Mouse (Mus musculus) midbrain, embryonic 13.5 days (tissue): Measurements from ENCODE around the gene Hrk. TPM values are rescaled to one million over a fixed set of nuclear protein-coding genes. Genes with fewer than 3 reads are reported as not detected.

ENCODE experiments used
- ATAC-seq: fragments of 200-750 bp; cut with Nextera tagmentation; 2 replicates; pipeline ENCODE4 v1.8.0; 2017; ENCODE audit warnings: mild to moderate bottlenecking, moderate TSS enrichment, moderate library complexity
- H3K27ac ChIP-seq: fragments of 300-500 bp; sonication (generic); 2 replicates; pipeline ENCODE4 v1.5.1; 2015; ENCODE audit warnings: inconsistent platforms, mild to moderate bottlenecking, moderate library complexity
- H3K27me3 ChIP-seq: fragments of 300-500 bp; sonication (generic); 2 replicates; pipeline ENCODE4 v1.6.1; 2015; ENCODE audit warnings: mild to moderate bottlenecking, inconsistent platforms
- H3K36me3 ChIP-seq: fragments of 300-500 bp; sonication (generic); 2 replicates; pipeline ENCODE4 v1.6.1; 2015; ENCODE audit warnings: mild to moderate bottlenecking, inconsistent platforms
- H3K4me1 ChIP-seq: fragments of 300-500 bp; sonication (generic); replicated peaks from 2 replicates; pipeline ENCODE4 v1.6.1; 2015; ENCODE audit warnings: inconsistent platforms
- H3K4me2 ChIP-seq: fragments of 300-500 bp; sonication (generic); replicated peaks from 2 replicates; pipeline ENCODE4 v1.6.1; 2015; ENCODE audit warnings: moderate library complexity, mild to moderate bottlenecking, inconsistent platforms
- H3K4me3 ChIP-seq: fragments of 300-500 bp; sonication (generic); replicated peaks from 2 replicates; pipeline ENCODE4 v1.5.1; 2015; ENCODE audit warnings: mild to moderate bottlenecking, inconsistent platforms
- H3K9ac ChIP-seq: fragments of 300-500 bp; sonication (generic); replicated peaks from 2 replicates; pipeline ENCODE4 v1.6.1; 2015; ENCODE audit warnings: mild to moderate bottlenecking, inconsistent platforms
- H3K9me3 ChIP-seq: fragments of 300-500 bp; sonication (generic); 2 replicates; pipeline ENCODE4 v1.6.1; 2016; ENCODE audit warnings: mild to moderate bottlenecking, inconsistent platforms
- WGBS: fragments of 180-500 bp; shearing (Covaris S2); methylation state at CpG from one replicate; pipeline ENCODE4 v1.1.7; 2015; 5-methylcytosine and 5-hydroxymethylcytosine counted together
- polyA plus RNA-seq: library from polyadenylated mRNA; unstranded; fragments of >200 nt; fragmentation: Nextera tagmentation; extraction: Ambion mirVana; gene quantifications from 2 replicates; pipeline ENCODE4 v1.2.1, GENCODE M21; 2015

Gene Hrk
- polyA plus RNA-seq, 1 experiment from 2014 or later = 0.73 TPM

GRCm38 (mm10) chr5:118167561-118167995, 3.1 kb downstream of the Hrk start:
- H3K9me3 ChIP-seq = no peaks in the 10 kb centered on the region
- peaks cover 81% of the 10 kb centered on the region for H3K27me3 ChIP-seq
- no peaks in the 10 kb centered on the region for H3K36me3 ChIP-seq
- peaks cover 28% of the 10 kb centered on the region for H3K4me1 ChIP-seq
- no peak overlapping the region for H3K4me3 ChIP-seq
- no peak for ATAC-seq
- H3K9ac ChIP-seq = no peak overlapping the region
- WGBS = 59% methylated on average over 8 of the region's 8 CpGs
- H3K27ac ChIP-seq = no peak overlapping the region
- H3K4me2 ChIP-seq = no peak overlapping the region

GRCm38 (mm10) chr5:118169222-118170221, 5.1 kb downstream of the Hrk start:
- peak overlapping the region; percentile 58 for H3K4me3 ChIP-seq
- H3K27ac ChIP-seq = no peak overlapping the region
- H3K4me1 ChIP-seq = peaks cover 34% of the 10 kb centered on the region
- peak overlapping the region; percentile 96 for H3K4me2 ChIP-seq
- H3K9me3 ChIP-seq = no peaks in the 10 kb centered on the region
- ATAC-seq = peak; percentile 69
- H3K27me3 ChIP-seq = peaks cover 91% of the 10 kb centered on the region
- under 1% methylated on average over 107 of the region's 117 CpGs for WGBS
- no peaks in the 10 kb centered on the region for H3K36me3 ChIP-seq
- peak overlapping the region; percentile 63 for H3K9ac ChIP-seq

GRCm38 (mm10) chr5:118170888-118171529, 6.6 kb downstream of the Hrk start:
- no peaks in the 10 kb centered on the region for H3K36me3 ChIP-seq
- 1% methylated on average over 25 of the region's 25 CpGs for WGBS
- peak overlapping the region; percentile 50 for H3K4me2 ChIP-seq
- peak; percentile 51; the same call in 1 of the 2 replicates for ATAC-seq
- H3K9ac ChIP-seq = no peak overlapping the region
- H3K27ac ChIP-seq = no peak overlapping the region
- peaks cover 5% of the 10 kb centered on the region; the same call in 1 of the 2 replicates for H3K9me3 ChIP-seq
- H3K4me1 ChIP-seq = peaks cover 39% of the 10 kb centered on the region
- H3K27me3 ChIP-seq = peaks cover 95% of the 10 kb centered on the region
- H3K4me3 ChIP-seq = peak overlapping the region; percentile 31

- Histone ChIP-seq H3K9me3 (peaks cover 5% of the 10 kb centered on the region; the same call in 1 of the 2 replicates), H3K4me1 (peaks cover 39% of the 10 kb centered on the region), H3K4me3 (peak overlapping the region; percentile 31), H3K36me3 (no peaks in the 10 kb centered on the region), H3K27me3 (peaks cover 89% of the 10 kb centered on the region), H3K27ac (no peak overlapping the region), H3K9ac (peak overlapping the region; percentile 44; the same call in 1 of the 2 replicates), H3K4me2 (peak overlapping the region; percentile 50)
- under 1% methylated on average over 36 of the region's 36 CpGs for WGBS
- no peak for ATAC-seq
Measured at GRCm38 (mm10) chr5:118171665-118172064, 7.2 kb downstream of the Hrk start.

GRCm38 (mm10) chr5:118172078-118172723, 7.8 kb downstream of the Hrk start:
- H3K27me3 ChIP-seq = peaks cover 85% of the 10 kb centered on the region
- whole genome bisulfite sequencing = under 1% methylated on average over 27 of the region's 27 CpGs
- H3K27ac ChIP-seq = no peak overlapping the region
- 0 out of 2 replicates have a peak overlapping the region, but pooled peaks have one; percentile 44 for H3K9ac ChIP-seq
- H3K9me3 ChIP-seq = peaks cover 5% of the 10 kb centered on the region; the same call in 1 of the 2 replicates
- peak overlapping the region; percentile 31 for H3K4me3 ChIP-seq
- H3K4me1 ChIP-seq = peaks cover 39% of the 10 kb centered on the region
- peak overlapping the region; percentile 50 for H3K4me2 ChIP-seq
- no peak for ATAC-seq
- H3K36me3 ChIP-seq = no peaks in the 10 kb centered on the region

GRCm38 (mm10) chr5:118174310-118175009, 10.0 kb downstream of the Hrk start:
- peak overlapping the region; percentile 33 for H3K4me3 ChIP-seq
- 1% methylated on average over 21 of the region's 22 CpGs for WGBS
- H3K4me1 ChIP-seq = peaks cover 32% of the 10 kb centered on the region
- H3K27ac ChIP-seq = no peak overlapping the region
- no peaks in the 10 kb centered on the region for H3K36me3 ChIP-seq
- peaks cover 77% of the 10 kb centered on the region for H3K27me3 ChIP-seq
- peak overlapping the region; percentile 44; the same call in 1 of the 2 replicates for H3K9ac ChIP-seq
- peak overlapping the region; percentile 57 for H3K4me2 ChIP-seq
- peaks cover 5% of the 10 kb centered on the region; the same call in 1 of the 2 replicates for H3K9me3 ChIP-seq
- no peak for ATAC-seq

- H3K4me3 ChIP-seq = no peak overlapping the region; the same call in 1 of the 2 replicates
- H3K27ac ChIP-seq = no peak overlapping the region
- no peak for ATAC-seq
- H3K9me3 ChIP-seq = peaks cover 5% of the 10 kb centered on the region; the same call in 1 of the 2 replicates
- H3K4me2 ChIP-seq = peak overlapping the region; percentile 57
- H3K36me3 ChIP-seq = no peaks in the 10 kb centered on the region
- H3K4me1 ChIP-seq = peaks cover 29% of the 10 kb centered on the region
- peaks cover 75% of the 10 kb centered on the region for H3K27me3 ChIP-seq
- H3K9ac ChIP-seq = no peak overlapping the region
- 30% methylated on average over 2 of the region's 2 CpGs for WGBS
Measured at GRCm38 (mm10) chr5:118175137-118175536, 10.7 kb downstream of the Hrk start.

- H3K27ac ChIP-seq = no peak overlapping the region
- WGBS = 69% methylated on average over 7 of the region's 7 CpGs
Measured at GRCm38 (mm10) chr5:118177640-118178039, 13.2 kb downstream of the Hrk start.

GRCm38 (mm10) chr5:118186903-118187633, 22.6 kb downstream of the Hrk start:
- H3K9ac ChIP-seq = no peak overlapping the region
- peaks cover 31% of the 10 kb centered on the region for H3K4me1 ChIP-seq
- ATAC-seq = peak; percentile 57
- H3K36me3 ChIP-seq = no peaks in the 10 kb centered on the region
- 0 out of 2 replicates have a peak overlapping the region, but pooled peaks have one; percentile 30 for H3K27ac ChIP-seq
- peaks cover 7% of the 10 kb centered on the region; the same call in 1 of the 2 replicates for H3K27me3 ChIP-seq
- H3K9me3 ChIP-seq = no peaks in the 10 kb centered on the region
- WGBS = 53% methylated on average over 9 of the region's 9 CpGs
- no peak overlapping the region for H3K4me2 ChIP-seq
- H3K4me3 ChIP-seq = no peak overlapping the region

More at GRCm38 (mm10) chr5:118177640-118178039, 13.2 kb downstream of the Hrk start:
- H3K9ac ChIP-seq = no peak overlapping the region
- no peak for ATAC-seq
- H3K27me3 ChIP-seq = peaks cover 51% of the 10 kb centered on the region
- peaks cover 5% of the 10 kb centered on the region; the same call in 1 of the 2 replicates for H3K9me3 ChIP-seq
- H3K4me3 ChIP-seq = no peak overlapping the region
- H3K4me1 ChIP-seq = peaks cover 10% of the 10 kb centered on the region
- no peaks in the 10 kb centered on the region for H3K36me3 ChIP-seq
- H3K4me2 ChIP-seq = no peak overlapping the region

- H3K4me1 ChIP-seq = peaks cover 41% of the 10 kb centered on the region
- ATAC-seq = no peak
- H3K9ac ChIP-seq = no peak overlapping the region
- no peak overlapping the region for H3K27ac ChIP-seq
- H3K4me3 ChIP-seq = no peak overlapping the region
- 0 out of 2 replicates have a peak, but pooled peaks cover 5% of the 10 kb centered on the region for H3K36me3 ChIP-seq
- H3K4me2 ChIP-seq = no peak overlapping the region
- H3K27me3 ChIP-seq = peaks cover 7% of the 10 kb centered on the region; the same call in 1 of the 2 replicates
- WGBS = 65% methylated on average over 6 of the region's 6 CpGs
- no peaks in the 10 kb centered on the region for H3K9me3 ChIP-seq
Measured at GRCm38 (mm10) chr5:118188356-118188755, 23.9 kb downstream of the Hrk start.
